Mouse (Mus musculus): Measurements from ENCODE around the gene Tesc.

Tesc gene

GRCm38 (mm10) chr5:118027698-118028190, at the start of gene Tesc:
Tesc (plus strand) TSS chr5:118027743.
- DNase-seq (ENCODE audit: low read depth in 1 of 2, low spot score in 2 of 2) = no peak

DNA sequence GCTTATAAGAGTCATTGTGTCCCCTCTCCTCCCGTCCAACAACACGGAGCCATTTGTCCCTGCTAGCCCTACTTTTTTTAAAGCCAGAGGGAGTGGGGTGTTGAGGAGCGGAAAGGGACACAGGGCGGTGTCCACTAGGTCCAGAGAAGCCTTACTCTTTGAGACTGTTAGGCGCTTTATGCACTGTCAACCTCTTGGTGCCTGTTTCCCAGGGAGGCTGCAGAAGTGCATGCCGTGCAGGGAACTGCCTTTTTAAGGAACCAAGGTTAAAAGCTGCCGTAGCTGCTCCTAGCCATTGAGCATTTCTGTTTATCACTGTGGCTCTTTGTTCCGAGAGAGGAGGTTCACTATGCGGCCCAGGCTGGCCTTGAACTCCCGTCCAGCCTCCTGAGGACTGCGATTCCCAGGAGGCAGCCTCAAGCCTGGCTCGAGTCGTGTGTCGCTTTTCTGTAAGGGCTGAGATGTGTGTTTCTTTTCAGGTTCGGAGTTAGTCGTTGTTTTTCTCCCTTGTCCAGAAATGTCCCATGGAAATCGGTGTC, 49.3 kb upstream of the Tesc start:
- peak in 1 of 2 experiments; percentile 35 for DNase-seq (ENCODE audit: low read depth in 1 of 2, low spot score in 2 of 2)

- no peak for DNase-seq (ENCODE audit: low read depth in 1 of 2, low spot score in 2 of 2)
Observed at GRCm38 (mm10) chr5:117979082-117979481, 48.5 kb upstream of the Tesc start.

DNA sequence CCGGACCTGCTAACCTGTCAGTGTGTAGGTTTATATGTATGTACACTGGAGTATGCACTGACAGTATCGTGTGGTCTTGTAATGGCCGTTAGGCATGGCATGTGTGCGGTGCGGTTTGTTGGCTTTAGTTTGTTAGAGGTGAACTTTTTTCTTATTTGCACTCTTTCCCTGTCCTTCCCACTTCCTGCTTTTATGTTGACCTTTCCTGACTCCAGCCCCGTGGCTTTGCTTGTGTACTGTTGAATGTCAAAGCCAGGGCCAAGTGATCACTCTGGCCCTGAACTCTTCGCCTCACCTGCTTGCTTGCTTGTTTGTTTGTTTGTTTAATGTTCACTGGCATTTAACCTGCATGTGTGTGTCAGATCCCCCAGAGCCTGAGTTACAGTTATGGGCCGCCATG, 46.6 kb upstream of the Tesc start:
- DNase-seq (ENCODE audit: low read depth in 1 of 2, low spot score in 2 of 2) = no peak

- no peak for DNase-seq (ENCODE audit: low read depth in 1 of 2, low spot score in 2 of 2)
Observed at GRCm38 (mm10) chr5:117981943-117982342, 45.6 kb upstream of the Tesc start.

- no peak for DNase-seq (ENCODE audit: low read depth in 1 of 2, low spot score in 2 of 2)
Observed at GRCm38 (mm10) chr5:117986327-117986726, 41.2 kb upstream of the Tesc start.

- DNase-seq (ENCODE audit: low read depth in 1 of 2, low spot score in 2 of 2) = no peak
Observed at GRCm38 (mm10) chr5:117987891-117988290, 39.7 kb upstream of the Tesc start.

GRCm38 (mm10) chr5:117988367-117988766, 39.2 kb upstream of the Tesc start:
- DNase-seq (ENCODE audit: low read depth in 1 of 2, low spot score in 2 of 2) = no peak

DNA sequence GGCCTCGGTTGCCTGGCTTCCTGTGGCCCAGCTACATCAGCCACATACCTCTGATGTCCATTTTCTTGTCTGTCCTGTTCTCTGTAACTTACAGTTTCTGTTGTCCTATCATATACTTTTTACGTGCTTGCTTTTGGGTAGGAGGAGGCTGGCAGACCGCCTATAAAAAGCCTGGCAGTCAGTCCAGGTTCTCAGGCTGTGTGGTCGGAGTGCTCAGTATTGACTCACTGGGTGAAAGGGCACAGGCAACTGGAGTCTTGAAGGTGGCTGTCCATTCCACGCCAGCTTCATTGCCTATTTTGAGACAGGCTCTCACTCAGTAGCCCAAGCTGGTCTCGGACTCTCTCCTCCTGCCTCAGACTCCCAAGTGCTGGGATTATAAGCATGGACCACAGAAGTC, 37.8 kb upstream of the Tesc start:
- DNase-seq (ENCODE audit: low read depth in 1 of 2, low spot score in 2 of 2) = no peak

DNA sequence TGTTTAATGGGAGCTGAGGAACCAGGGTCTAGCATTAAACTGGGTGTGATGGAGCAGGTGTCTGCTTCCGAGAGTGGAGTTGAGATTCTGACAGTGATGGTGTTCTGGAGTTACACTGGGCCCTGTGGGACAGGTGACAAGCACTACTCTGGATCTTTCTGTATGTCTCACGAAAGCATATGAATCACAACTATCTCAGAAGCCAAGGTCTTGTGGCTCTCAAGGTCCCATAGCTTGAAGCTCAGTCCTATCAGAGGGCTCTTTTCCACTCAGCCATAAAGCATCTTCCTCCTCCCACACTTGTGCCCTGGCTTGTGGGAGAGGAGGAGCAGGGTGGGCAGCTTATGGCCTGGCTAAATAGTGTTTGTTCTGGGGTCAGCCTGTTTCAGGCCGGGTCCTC, 36.6 kb upstream of the Tesc start:
- DNase-seq (ENCODE audit: low read depth in 1 of 2, low spot score in 2 of 2) = no peak

GRCm38 (mm10) chr5:117993550-117993949, 34.0 kb upstream of the Tesc start:
- no peak for DNase-seq (ENCODE audit: low read depth in 1 of 2, low spot score in 2 of 2)

GRCm38 (mm10) chr5:117995372-117995901, 32.1 kb upstream of the Tesc start:
- no peak for DNase-seq (ENCODE audit: low read depth in 1 of 2, low spot score in 2 of 2)

GRCm38 (mm10) chr5:117995911-117996310, 31.6 kb upstream of the Tesc start:
- DNase-seq (ENCODE audit: low read depth in 1 of 2, low spot score in 2 of 2) = no peak

GRCm38 (mm10) chr5:117996581-117996980, 31.0 kb upstream of the Tesc start:
- DNase-seq (ENCODE audit: low read depth in 1 of 2, low spot score in 2 of 2) = no peak

GRCm38 (mm10) chr5:117997434-117997970, 30.0 kb upstream of the Tesc start:
- no peak for DNase-seq (ENCODE audit: low read depth in 1 of 2, low spot score in 2 of 2)

GRCm38 (mm10) chr5:117999061-117999460, 28.5 kb upstream of the Tesc start:
- DNase-seq (ENCODE audit: low read depth in 1 of 2, low spot score in 2 of 2) = no peak

- DNase-seq (ENCODE audit: low read depth in 1 of 2, low spot score in 2 of 2) = no peak
Observed at GRCm38 (mm10) chr5:117999584-117999983, 28.0 kb upstream of the Tesc start.

- DNase-seq (ENCODE audit: low read depth in 1 of 2, low spot score in 2 of 2) = peak in 1 of 2 experiments; percentile 10
Observed at GRCm38 (mm10) chr5:118002059-118002458, 25.5 kb upstream of the Tesc start.

DNA sequence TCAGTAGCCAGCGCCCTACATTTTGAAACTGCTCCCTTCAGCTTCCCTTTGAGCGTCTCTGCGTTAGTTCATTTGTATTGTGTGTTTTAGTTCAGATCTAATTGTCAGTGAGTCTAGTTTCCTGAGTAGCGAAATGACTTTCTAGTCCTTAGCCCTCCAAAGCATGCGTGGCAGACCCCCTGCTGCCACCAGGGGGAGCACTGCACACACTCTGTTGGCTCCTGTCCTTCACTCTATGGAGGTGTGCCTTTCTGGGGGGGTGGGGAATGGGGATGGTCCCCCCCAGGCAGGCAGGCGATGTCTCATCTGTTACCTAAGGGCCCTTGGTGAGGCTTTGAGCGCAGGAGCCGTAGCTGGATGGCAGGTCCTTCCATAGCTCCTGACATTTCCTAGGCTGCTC, 22.9 kb upstream of the Tesc start:
- DNase-seq (ENCODE audit: low read depth in 1 of 2, low spot score in 2 of 2) = no peak

DNA sequence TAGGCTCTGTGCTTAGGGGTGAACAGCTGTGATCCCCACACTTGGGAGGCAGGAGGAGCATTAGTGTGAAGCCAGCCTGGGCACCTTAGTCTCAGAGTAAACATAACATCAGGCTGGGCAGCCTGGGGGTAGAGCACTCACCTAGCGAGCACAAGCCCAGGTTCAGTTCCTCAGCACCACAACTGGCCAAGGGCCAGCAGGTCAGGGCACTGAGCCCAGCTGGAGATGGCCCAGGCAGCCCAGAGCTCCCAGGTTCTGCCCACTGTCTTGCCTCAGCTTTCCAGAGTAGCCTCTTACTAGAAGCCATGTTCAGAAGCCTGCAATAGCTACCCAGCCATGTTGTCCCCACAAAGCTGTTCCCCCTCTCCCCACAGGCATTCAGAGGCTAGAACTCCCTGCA, 21.8 kb upstream of the Tesc start:
- no peak for DNase-seq (ENCODE audit: low read depth in 1 of 2, low spot score in 2 of 2)

DNA sequence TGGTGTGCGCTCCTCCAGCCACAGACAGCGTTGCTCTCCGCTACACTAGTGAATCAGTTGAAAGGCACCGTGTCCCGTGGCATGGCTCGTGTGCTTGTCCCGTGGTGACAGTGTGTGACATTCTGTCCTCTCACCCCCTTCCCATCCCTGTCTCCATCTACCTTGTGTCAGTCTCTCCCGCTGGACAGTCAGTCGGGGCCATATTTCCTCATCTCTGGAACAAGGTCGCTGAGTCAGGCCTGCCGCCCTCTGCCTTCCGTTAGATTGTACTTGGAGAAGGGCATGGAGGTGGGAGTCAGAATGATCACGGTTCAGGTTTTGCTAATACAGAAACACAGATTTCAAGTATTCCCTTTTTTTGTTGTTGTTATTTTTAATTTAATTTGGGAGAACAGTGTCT, 19.2 kb upstream of the Tesc start:
- no peak for DNase-seq (ENCODE audit: low read depth in 1 of 2, low spot score in 2 of 2)

DNA sequence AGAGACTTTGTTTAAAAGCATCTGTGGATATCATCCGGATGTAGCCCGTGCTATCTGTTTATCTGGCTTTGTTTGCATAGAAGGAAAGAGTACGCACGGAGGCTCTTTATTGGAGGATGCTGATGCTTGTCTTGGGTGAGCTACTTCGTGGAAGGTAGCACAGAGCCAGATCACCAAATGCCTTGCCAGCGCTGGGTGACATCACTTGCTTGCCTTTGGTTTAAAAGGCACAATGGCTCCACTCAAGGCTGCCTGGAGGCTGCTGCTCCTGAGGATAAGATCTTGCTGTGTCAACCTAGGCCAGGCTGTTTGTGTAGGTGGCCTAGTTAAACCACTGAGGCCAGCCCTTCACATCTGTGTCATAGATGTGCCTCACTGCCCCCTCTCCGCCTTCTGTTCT, 16.7 kb upstream of the Tesc start:
- no peak for DNase-seq (ENCODE audit: low read depth in 1 of 2, low spot score in 2 of 2)

- DNase-seq (ENCODE audit: low read depth in 1 of 2, low spot score in 2 of 2) = no peak
Observed at GRCm38 (mm10) chr5:118011796-118012195, 15.7 kb upstream of the Tesc start.
